Mouse (Mus musculus) small intestine, adult 2 months (tissue): Measurements from ENCODE around the gene Wnt10a.

ENCODE experiments used
- CTCF ChIP-seq: fragments of 200-500 bp; IDR thresholded peaks from 2 replicates; pipeline ENCODE4 v1.5.1; 2012; ENCODE audit warnings: low read depth, mild to moderate bottlenecking, control low read depth, inconsistent platforms, low read length, moderate library complexity, mixed read lengths; ENCODE audit not compliant: insufficient replicate concordance, insufficient read length; ENCODE audit errors: extremely low read depth
- POLR2A ChIP-seq: fragments of 200-500 bp; IDR thresholded peaks from 2 replicates; pipeline ENCODE4 v1.6.1; 2012; ENCODE audit warnings: low read depth, mild to moderate bottlenecking, control low read depth, inconsistent platforms, low read length, moderate library complexity

GRCm38 (mm10) chr1:74750683-74751082 is 40.6 kb upstream of the Wnt10a start:
- TF ChIP-seq CTCF, result no peak
- no peak for TF ChIP-seq POLR2A
